Mouse (Mus musculus) thymus, adult 2 months (tissue): Measurements from ENCODE around the gene Morf4l2.

Experiments
- CTCF ChIP-seq: fragments of 200-500 bp; IDR thresholded peaks from 2 replicates; pipeline ENCODE4 v1.5.1; 2012; ENCODE audit warnings: mild to moderate bottlenecking, control low read depth, low read length, moderate library complexity, borderline replicate concordance; ENCODE audit not compliant: control insufficient read depth, poor library complexity, insufficient read depth; ENCODE audit errors: extremely low read depth
- POLR2A ChIP-seq: fragments of 200-500 bp; IDR thresholded peaks from 2 replicates; pipeline ENCODE4 v1.6.1; 2012; ENCODE audit warnings: mild to moderate bottlenecking, low read length, control low read depth, moderate library complexity; ENCODE audit not compliant: control insufficient read depth, poor library complexity, insufficient read depth; ENCODE audit errors: extremely low read depth

GRCm38 (mm10) chrX:136780041-136780440 lies 36.6 kb upstream of the Morf4l2 start, which contains the start of gene Glra4:
- no peak for TF ChIP-seq CTCF
- no peak for TF ChIP-seq POLR2A
